Mouse (Mus musculus) lung, postnatal 14 days (tissue): ENCODE measurements around the gene Gm572.

Experiments
- DNase-seq: peaks from one replicate; pipeline ENCODE4 v3.0.0; 2021

Gm572 gene

GRCm38 (mm10) chr4:148625756-148626622 lies 17.1 kb upstream of the Gm572 start:
- DNase-seq = no peak

- peak; percentile 99 for DNase-seq
Observed at GRCm38 (mm10) chr4:148626623-148627185, 16.4 kb upstream of the Gm572 start, which contains the start of gene Tardbp. Gene Tardbp, minus strand, starts transcription at chr4:148627019.

DNA sequence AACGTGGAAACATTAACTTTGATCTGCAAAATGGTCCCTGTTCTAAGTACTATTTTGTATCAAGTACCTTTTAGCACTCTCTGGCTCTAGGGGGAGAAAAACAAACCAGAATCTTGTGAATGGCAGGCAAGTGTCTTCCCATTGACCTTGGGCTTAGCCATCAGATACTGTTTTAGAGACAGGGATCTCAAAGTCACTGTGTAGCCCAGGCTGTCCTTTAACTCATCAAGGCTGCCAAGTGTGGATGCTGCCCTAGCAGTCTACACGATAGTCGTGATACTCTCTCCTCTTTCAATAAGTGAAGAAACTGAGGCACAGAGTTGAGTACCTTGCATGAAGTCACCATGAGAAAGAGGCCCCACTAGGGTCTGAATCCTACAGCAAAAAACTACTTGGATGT lies 15.9 kb upstream of the Gm572 start:
- no peak for DNase-seq

GRCm38 (mm10) chr4:148632013-148632692 lies 11.0 kb upstream of the Gm572 start:
- peak; percentile 31 for DNase-seq

DNA sequence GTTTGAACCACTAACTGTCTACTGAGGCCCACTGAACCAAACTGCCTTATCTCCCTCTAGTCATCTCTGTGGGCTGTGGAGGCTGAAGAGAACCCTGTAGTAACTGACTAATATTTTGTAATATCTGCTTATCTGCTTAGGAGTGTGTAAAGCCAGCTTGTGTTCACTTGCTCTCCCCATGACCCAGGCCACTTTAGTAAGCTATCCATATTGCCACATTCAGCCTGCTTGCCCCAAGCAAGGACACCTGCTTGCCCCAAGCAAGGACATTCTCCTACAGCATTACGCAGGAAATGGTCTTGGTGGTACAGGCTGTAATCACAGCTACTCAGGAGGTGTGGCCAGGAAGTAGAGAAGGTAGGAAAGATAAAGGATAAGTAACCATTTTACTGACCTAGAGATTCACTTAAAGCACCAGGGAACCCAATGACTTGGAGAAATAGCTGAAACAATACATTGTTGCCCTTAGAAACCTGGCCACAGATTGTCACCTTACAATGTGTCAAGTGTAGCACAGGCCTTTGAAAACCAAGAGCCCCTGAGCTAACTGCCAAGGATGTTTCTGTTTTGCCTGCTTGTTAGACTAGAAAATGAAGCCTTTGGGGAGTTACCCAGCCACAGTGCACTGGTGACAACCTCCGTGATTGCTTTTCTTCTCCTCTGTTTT lies 9.6 kb upstream of the Gm572 start:
- DNase-seq = no peak

DNA sequence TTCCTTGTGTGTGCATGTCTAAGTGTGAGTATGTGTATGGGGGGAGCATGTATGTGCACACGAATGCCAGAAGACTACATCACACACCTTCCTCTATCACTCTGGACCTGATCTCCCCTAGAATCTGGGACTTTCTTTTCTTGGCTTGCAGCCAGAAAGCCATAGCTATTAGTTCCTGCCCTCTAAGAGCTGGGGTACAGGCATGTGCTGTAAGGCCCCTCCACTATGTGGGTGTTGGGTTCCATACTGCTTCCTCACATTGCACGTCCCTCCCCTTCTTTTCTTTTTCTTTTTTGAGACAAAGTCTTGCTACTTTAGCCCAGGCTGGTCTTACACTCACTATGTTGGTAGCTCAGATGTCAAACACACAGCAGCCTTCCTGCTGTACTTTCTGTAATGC lies 7.8 kb upstream of the Gm572 start:
- DNase-seq = no peak

DNA sequence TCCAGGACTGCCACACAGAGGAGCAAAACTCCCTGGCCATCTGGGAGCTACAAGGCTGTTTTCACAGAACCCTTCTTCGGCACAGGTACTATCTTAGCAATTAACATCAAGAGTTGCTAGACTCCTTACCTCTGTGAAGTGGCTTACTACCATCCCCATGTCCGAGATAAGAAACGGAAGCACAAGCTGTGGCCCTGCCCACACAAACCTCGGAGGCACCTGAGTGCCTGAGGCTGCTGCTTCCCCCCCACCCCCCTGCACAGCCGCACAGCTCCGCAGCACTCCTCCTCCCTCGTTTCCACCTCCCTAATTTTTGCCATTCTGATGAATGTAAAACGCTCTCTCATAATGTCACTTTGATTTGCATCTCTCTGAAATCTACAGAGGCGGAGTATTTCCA lies 4.8 kb upstream of the Gm572 start:
- no peak for DNase-seq

- DNase-seq = no peak
Observed at GRCm38 (mm10) chr4:148639455-148639854, 3.7 kb upstream of the Gm572 start.

- DNase-seq = no peak
Observed at GRCm38 (mm10) chr4:148641121-148641520, 2.0 kb upstream of the Gm572 start.

DNA sequence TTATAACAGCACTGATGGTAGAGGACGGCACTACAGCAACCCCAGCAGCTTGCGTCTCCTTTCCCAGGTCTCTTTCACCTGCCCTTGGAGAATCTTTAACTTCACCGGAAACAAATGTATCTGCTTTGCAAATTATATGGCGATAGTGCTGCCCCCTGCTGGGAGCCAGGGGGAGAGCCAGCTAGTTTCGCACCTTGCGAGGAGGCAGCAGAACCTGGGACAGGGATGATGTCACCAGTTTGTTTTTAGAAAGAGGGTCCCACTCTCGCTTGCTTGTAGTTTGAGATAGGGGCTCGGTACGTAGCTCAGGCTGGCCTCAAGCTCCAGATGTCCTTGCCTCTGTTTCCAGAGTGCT lies 1.0 kb downstream of the Gm572 start:
- peak; percentile 78 for DNase-seq

DNA sequence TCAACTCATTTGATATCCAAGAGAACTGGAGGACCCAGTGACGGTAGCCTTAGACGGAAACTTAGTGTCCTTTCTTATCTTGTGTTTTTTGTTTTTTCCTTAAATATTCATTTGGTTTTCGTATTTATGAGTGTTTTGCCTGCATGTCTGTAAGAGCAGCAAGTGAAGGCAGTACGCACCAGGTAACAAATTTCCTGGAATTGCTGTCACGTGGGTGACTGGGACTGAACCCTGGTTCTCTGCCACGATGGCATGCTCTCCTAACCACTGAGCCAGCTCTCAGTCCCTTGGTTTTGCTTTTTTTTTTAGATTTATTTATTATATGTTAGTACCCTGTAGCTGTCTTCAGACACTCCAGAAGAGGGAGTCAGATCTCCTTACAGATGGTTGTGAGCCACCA lies 1.8 kb downstream of the Gm572 start:
- no peak for DNase-seq

- no peak for DNase-seq
Observed at GRCm38 (mm10) chr4:148646616-148647015, 3.5 kb downstream of the Gm572 start.

- no peak for DNase-seq
Observed at GRCm38 (mm10) chr4:148649309-148649708, 6.2 kb downstream of the Gm572 start.

DNA sequence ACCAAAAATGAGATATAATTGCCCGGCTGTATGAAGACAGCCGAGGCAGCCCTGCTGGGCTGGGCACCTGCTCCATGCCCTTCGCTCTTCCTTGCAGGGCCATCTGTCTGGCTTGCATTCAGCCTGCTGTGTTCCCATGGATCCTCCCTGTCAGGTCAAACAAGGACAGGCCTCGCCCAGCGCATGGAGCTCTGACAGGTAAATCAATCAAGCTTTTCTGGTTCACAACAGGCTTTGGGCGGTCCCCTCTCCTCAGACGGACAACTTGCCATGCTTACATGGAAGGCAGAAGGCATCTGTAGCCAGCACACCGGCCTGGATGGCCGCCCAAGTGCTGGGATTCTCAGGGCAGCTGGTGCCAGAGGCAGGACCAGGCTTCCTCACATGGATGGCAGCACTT lies 7.9 kb downstream of the Gm572 start:
- DNase-seq = no peak

- DNase-seq = peak; percentile 48
Observed at GRCm38 (mm10) chr4:148654701-148655398, 11.7 kb downstream of the Gm572 start.

GRCm38 (mm10) chr4:148656691-148657258 lies 13.7 kb downstream of the Gm572 start:
- DNase-seq = no peak

- DNase-seq = no peak
Observed at GRCm38 (mm10) chr4:148657776-148658175, 14.7 kb downstream of the Gm572 start.

GRCm38 (mm10) chr4:148660174-148660573 lies 17.1 kb downstream of the Gm572 start:
- DNase-seq = no peak

- peak; percentile 88 for DNase-seq
Observed at GRCm38 (mm10) chr4:148662168-148662965, 19.2 kb downstream of the Gm572 start.

- DNase-seq = no peak
Observed at GRCm38 (mm10) chr4:148663326-148663725, 20.2 kb downstream of the Gm572 start.

DNA sequence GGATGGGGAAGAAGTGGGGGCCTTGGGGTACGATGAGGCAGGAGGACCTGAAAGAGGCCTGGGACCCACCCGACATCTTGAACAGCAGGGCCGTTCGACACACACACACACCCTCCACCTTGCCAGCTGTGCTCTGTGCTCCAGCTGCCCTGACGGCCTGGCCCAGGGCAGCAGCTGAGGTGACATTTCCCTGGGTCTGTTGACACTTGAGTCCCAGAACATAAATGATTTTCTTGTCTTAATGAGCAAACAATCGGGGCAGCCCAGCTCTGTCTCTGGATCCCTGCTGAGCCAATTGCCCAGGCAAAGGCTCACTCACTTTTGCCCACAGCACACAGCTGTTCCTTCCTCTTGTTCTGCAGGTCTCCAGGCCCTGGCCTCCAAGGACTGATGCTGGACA lies 20.9 kb downstream of the Gm572 start:
- no peak for DNase-seq
